Mouse (Mus musculus): ENCODE results near the gene Ptprm. TPM values are rescaled to one million over a fixed set of nuclear protein-coding genes. Genes with fewer than 3 reads are reported as not detected.

The Ptprm gene
- total and polyA plus RNA-seq, 3 experiments, result not detected

- H3K36me3 ChIP-seq (ENCODE audit: control insufficient read depth in 1 of 2, insufficient read depth in 2 of 2, low read length in 2 of 2), result no peaks in the 10 kb centered on the region
- no peaks in the 10 kb centered on the region for H3K9me3 ChIP-seq (replicated peaks; ENCODE audit: insufficient read depth, low read length)
- no peaks in the 10 kb centered on the region for H3K4me1 ChIP-seq (ENCODE audit: control insufficient read depth in 1 of 2, insufficient read depth in 2 of 2, low read length in 2 of 2)
- TF ChIP-seq EP300 (IDR thresholded peaks at IDR 0.05; ENCODE audit: low read depth in 1 of 2, low read length in 2 of 2), result no peak
- no peak for TF ChIP-seq ZKSCAN1 (IDR thresholded peaks at IDR 0.05; ENCODE audit: low read depth, low read length)
- no peak for TF ChIP-seq RAD21 (IDR thresholded peaks at IDR 0.05; ENCODE audit: low read depth, low read length)
- TF ChIP-seq USF2 (IDR thresholded peaks at IDR 0.05; ENCODE audit: borderline replicate concordance in 1 of 2, insufficient read depth in 1 of 2, low read depth in 1 of 2, low read length in 2 of 2), result no peak
- no peak for TF ChIP-seq BHLHE40 (IDR thresholded peaks at IDR 0.05; ENCODE audit: borderline replicate concordance, low read depth, low read length)
- TF ChIP-seq ETS1 (IDR thresholded peaks at IDR 0.05; ENCODE audit: low read depth, low read length), result no peak
- TF ChIP-seq E2F4 (IDR thresholded peaks at IDR 0.05; ENCODE audit: borderline replicate concordance, low read depth, low read length), result no peak
- no peak for TF ChIP-seq MEF2A (IDR thresholded peaks at IDR 0.05; ENCODE audit: extremely low read depth, insufficient replicate concordance, low read depth, low read length, poor library complexity, severe bottlenecking)
- no peak for TF ChIP-seq POLR2AphosphoS2 (IDR thresholded peaks at IDR 0.05; ENCODE audit: low read length)
- H3K27me3 ChIP-seq (ENCODE audit: control insufficient read depth in 1 of 2, insufficient read depth in 2 of 2, low read length in 2 of 2), result no peaks in the 10 kb centered on the region
- H3K27ac ChIP-seq (ENCODE audit: control insufficient read depth, low read depth, low read length), result no peak overlapping the region
- H3K9ac ChIP-seq (ENCODE audit: control insufficient read depth, low read depth, low read length, poor library complexity, severe bottlenecking), result no peak overlapping the region
- no peak for DNase-seq (ENCODE audit: low read depth, low spot score)
- H3K79me2 ChIP-seq (ENCODE audit: control insufficient read depth, insufficient read depth, low read length, poor library complexity), result no peaks in the 10 kb centered on the region
- no peak overlapping the region for H3K4me3 ChIP-seq (ENCODE audit: control insufficient read depth in 1 of 2, insufficient read depth in 1 of 2, low read depth in 2 of 2, low read length in 2 of 2)
Observed at GRCm38 (mm10) chr17:66750481-66751206, 603.6 kb downstream of the Ptprm start.

GRCm38 (mm10) chr17:66749976-66750375, 604.3 kb downstream of the Ptprm start:
- Histone ChIP-seq H3K4me1 (ENCODE audit: control insufficient read depth in 1 of 2, insufficient read depth in 2 of 2, low read length in 2 of 2) (no peaks in the 10 kb centered on the region), H3K79me2 (ENCODE audit: control insufficient read depth, insufficient read depth, low read length, poor library complexity) (no peaks in the 10 kb centered on the region), H3K4me3 (ENCODE audit: control insufficient read depth in 1 of 2, insufficient read depth in 1 of 2, low read depth in 2 of 2, low read length in 2 of 2) (no peak overlapping the region), H3K9me3 (replicated peaks; ENCODE audit: insufficient read depth, low read length) (no peaks in the 10 kb centered on the region), H3K36me3 (ENCODE audit: control insufficient read depth in 1 of 2, insufficient read depth in 2 of 2, low read length in 2 of 2) (no peaks in the 10 kb centered on the region), H3K27ac (ENCODE audit: control insufficient read depth, low read depth, low read length) (no peak overlapping the region), H3K27me3 (ENCODE audit: control insufficient read depth in 1 of 2, insufficient read depth in 2 of 2, low read length in 2 of 2) (no peaks in the 10 kb centered on the region), H3K9ac (ENCODE audit: control insufficient read depth, low read depth, low read length, poor library complexity, severe bottlenecking) (no peak overlapping the region)
- DNase-seq (ENCODE audit: low read depth, low spot score), result no peak
- TF ChIP-seq NELFE (IDR thresholded peaks at IDR 0.05; ENCODE audit: low read depth, low read length) (no peak), EP300 (IDR thresholded peaks at IDR 0.05; ENCODE audit: low read depth in 1 of 2, low read length in 2 of 2) (no peak), HCFC1 (IDR thresholded peaks at IDR 0.05; ENCODE audit: low read depth, low read length) (no peak), KAT2A (conservative IDR thresholded peaks at IDR 0.05; ENCODE audit: low read depth, low read length) (no peak), ELF1 (IDR thresholded peaks at IDR 0.05; ENCODE audit: low read depth, low read length) (no peak), CHD2 (IDR thresholded peaks at IDR 0.05; ENCODE audit: low read length) (no peak)
